Mouse (Mus musculus) adrenal gland, postnatal 4 days (tissue): ENCODE measurements around the gene Bcl11b. TPM values are rescaled to one million over a fixed set of nuclear protein-coding genes. Genes with fewer than 3 reads are reported as not detected.

Source experiments
- DNase-seq, 2 experiments: peaks; one replicate each; pipeline ENCODE4 v3.0.0; 2021 to 2022; ENCODE audit warnings: low spot score in 2 of 2, mixed read lengths in 2 of 2
- long read RNA-seq, 2 experiments: library from polyadenylated mRNA; stranded (forward); transcript quantifications; one replicate each; pipeline ENCODE4 v2.0.0; 2021
- total RNA-seq, 2 experiments: library from RNA; stranded (reverse); gene quantifications; 2 replicates each; pipeline ENCODE4 v1.2.3; 2021

The Bcl11b gene
- total RNA-seq: 1 to 10 TPM; 1.4 to 2.2 TPM
- long read RNA-seq, experiment 1, partial matches to known transcripts: 0 of 1 reads
- long read RNA-seq, experiment 1, other reads (novel, unspliced or antisense): 1 of 1 reads
- long read RNA-seq, experiment 2, partial matches to known transcripts: 1 of 2 reads
- long read RNA-seq, experiment 2, other reads (novel, unspliced or antisense): 1 of 2 reads

- no peak for DNase-seq
Measured at GRCm38 (mm10) chr12:108003483-108003882, at the start of gene Bcl11b. Gene Bcl11b (minus strand): TSS chr12:108003602.

DNA sequence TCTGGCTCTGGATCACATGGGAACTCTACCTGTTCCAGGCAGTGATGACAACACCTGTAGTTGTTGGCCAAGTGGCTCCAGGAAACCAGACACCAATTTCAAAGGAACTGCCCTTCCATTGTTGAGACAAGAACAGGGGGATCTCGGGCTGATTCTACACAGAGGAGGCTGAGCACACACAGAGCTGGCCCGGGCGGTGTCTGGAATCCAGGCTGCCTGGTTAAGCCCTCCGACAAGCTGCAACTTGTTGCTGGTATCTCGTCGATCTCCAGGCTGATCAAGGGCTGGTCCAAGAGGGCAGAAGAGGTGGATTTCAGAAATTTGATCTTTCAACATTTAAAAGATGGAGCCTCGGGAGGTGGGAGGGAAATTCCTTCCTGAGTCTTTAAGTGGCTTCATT, 47.6 kb upstream of the Bcl11b start:
- no peak for DNase-seq

GRCm38 (mm10) chr12:108049625-108050024, 46.2 kb upstream of the Bcl11b start:
- no peak for DNase-seq

DNA sequence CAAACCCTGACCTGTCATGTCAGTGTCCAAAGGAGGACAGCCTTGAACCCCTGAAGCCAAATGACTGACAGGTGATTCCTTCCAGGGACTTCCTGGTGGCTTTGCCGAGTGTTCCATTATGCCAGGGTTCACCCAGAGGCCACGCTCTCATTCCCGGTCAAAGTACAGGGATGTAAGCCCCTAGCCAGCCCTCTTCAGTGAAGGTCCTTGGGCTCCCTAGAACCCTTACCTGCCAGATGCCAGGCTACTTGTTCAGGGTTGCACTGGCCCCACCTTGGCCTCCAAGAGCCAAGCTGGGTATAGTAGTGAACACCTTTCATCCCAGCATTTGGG, 38.8 kb upstream of the Bcl11b start:
- DNase-seq: no peak

DNA sequence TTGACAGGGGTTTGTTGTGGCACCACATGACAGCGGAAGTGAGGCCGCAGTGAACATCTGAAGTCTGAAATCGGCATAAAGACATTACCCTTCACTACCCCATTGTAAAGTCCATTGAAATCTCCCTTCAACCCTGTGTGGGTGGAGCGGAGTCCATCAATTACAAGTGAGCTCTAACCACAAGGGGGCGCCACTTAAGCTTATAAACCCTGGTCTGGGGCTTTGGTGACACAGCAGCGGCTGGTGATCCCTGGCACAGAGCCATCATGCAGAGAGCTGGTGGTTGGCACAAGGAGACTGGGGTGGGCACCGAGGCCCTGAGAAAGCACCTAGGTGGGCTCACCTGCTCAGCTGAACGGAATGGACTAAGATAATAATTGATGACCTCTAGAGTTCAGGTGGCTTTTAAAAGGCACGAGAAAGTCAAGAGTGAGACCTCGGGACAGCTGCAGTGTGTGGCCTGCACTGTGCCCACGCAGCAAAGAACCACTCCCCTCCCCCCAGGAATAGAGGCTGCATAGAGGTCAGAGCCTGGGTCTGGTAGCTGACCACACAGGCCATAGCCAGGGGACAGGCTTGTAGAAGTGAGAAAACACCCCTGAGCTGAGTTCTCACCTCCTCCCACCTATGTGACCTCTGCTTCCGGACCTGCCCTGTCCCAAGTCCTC, 38.3 kb upstream of the Bcl11b start:
- DNase-seq: peak; percentile 63 to 73

DNA sequence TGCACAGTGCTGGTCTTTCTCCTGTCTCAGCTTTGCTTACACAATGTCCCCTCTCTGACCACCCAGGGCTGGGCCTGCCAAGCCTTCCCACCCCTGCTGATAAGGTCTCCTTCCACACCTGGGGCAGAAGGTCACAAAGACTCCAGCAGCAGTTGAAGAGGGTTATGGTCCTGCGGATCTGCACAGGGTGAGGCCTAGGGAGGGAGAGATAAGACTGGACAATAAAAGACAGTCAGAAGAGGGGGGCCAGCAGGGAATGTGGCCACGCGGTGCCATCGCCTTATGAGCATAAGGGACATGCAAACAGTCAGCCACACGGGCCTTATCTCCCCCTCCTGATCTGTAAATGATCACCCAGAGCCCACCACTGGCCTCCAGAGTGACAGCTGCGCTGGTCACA, 34.0 kb upstream of the Bcl11b start:
- DNase-seq: no peak

GRCm38 (mm10) chr12:108035412-108036078, 32.1 kb upstream of the Bcl11b start:
- DNase-seq: no peak

DNA sequence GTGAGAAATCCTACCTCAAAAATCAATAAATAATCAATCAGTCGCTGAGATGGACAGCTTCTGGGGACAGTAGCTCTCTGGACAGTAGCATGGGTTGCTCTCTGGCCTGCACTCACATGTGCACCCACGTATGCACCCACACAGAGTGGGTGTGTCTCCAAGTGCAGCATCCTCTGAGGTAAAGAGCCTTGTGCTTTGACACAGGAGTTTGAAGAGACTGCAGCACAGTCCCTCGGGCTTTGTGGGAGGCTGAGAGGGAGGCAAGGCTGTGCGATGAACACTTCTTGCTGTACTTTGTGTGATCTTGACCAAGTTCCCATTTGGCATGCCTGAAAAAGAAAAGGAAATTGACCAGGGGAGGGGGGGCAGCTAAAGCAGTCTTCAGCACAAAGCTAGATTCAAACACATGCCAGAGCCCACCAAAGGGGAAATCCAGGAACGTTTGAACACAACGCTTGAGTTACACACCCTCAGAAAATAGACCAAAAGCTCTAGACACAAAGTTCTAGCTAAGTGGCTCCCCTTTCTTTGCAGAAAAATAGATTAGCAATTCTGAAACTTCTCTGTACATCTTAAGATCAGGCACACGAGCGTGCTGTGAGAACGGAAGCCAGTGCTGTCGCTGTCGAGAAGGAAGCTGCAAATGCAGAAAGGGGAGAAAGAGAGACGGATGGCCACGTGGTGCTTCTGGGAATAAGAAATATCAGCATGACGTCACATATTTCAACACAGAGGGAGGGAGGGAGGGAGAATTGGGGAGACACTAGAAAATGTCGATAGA, 19.6 kb upstream of the Bcl11b start:
- DNase-seq: no peak

- DNase-seq: no peak
Measured at GRCm38 (mm10) chr12:108012003-108012402, 8.6 kb upstream of the Bcl11b start.

- no peak for DNase-seq
Measured at GRCm38 (mm10) chr12:108010346-108010745, 6.9 kb upstream of the Bcl11b start.

- DNase-seq: no peak
Measured at GRCm38 (mm10) chr12:108009156-108009555, 5.8 kb upstream of the Bcl11b start.

DNA sequence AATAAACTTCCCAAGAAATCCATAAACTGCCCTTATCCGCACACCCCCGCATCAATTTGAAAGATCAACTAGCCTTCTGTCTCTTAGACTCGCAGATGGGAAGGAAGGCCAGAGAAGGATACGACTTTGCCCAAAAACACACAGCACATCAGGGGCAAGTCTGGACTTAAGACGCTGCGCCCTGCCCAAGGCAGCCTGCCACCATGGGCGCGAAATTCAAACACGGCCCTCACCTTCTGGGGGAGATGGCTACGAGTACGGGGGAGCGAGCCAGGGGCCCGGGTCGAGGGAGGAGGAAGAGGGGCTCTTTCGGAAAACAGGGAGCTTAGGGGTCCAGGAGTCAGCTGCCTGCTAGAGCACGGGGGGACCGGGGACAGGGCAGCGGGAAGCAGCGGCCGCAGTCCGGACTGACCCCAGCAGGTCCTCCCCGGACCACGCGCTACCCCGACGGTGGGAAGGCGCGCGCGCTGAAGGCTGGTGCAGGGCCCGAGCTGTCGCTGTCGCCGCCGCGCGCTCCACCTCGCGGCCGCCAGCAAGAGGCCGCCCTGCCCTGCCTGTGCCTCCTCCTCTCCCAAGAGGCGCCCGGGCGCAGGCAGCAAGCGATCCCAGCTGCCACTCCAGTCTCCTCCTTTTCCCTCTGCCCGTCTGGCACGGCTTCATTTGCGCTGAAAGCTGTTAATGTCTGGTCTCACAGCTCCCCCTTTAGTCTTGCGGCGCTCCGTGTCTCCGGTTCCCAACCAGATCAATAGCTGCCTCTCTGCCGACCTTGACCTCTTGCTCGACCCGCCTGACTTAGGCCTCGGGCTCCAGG, 2.6 kb upstream of the Bcl11b start:
- DNase-seq: peak in 1 of 2 experiments; percentile 40

- no peak for DNase-seq
Measured at GRCm38 (mm10) chr12:108005488-108005800, 2.0 kb upstream of the Bcl11b start.

GRCm38 (mm10) chr12:108004701-108005487, 1.5 kb upstream of the Bcl11b start:
- no peak for DNase-seq

DNA sequence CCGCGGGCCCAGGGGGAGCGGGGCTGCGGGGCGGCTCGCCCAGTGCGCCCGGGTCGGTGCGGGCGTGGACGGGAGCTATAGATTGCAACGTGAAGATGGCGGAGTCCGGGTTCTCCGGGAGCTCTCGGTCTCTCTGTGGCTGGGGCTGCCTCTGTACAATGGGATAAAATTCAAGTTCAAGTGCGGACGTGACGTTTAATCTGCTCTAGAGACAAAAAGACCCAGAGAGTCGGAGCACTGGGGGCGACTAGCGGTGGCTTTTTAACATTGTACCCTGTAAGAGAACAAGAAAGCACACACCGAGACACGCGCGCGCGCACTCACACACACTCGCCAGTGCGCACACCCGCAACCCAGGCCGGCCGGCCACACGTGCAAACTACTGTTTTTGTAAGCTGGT, 526 bp upstream of the Bcl11b start:
- DNase-seq: peak in 1 of 2 experiments; percentile 36

GRCm38 (mm10) chr12:108002436-108003189, 789 bp downstream of the Bcl11b start:
- DNase-seq: no peak

DNA sequence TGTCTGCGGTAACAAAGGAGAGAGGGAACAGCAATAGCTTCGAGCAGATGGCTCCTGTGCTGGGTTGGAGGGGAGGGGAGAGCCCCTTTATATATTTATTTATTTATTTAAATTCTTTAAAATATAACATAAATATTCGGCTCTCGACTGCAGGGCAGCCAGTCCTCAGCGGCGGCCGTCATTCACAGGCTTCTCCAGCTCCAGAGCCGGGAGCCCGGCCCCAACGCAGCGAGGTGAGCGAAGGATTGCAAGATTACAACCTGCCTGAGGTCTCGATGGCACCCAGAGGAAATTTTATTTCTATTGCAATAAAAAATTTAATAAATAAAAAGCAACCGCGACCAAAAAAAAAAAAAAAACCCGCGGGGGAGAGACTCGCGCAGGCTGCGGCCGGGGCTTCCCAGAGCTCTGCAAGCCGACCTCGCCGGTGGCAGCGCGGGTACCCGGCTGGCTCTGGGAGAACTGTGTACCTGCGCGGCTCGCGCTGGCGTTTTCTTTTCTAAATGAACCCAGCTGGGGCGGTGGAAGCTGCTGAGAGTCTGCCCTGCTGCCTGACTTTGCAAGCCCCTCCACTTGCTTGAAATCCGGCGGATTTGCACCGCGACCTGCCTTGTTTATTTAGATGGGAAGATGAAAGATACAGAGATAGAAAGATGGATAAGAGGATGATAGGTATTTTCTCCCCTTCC, 1.6 kb downstream of the Bcl11b start:
- no peak for DNase-seq

GRCm38 (mm10) chr12:108000715-108001080, 2.7 kb downstream of the Bcl11b start:
- DNase-seq: no peak
